Mouse (Mus musculus) c-Kit-positive CD71-positive TER-119-positive erythroid progenitor cells, embryonic 14.5 days (primary cell): ENCODE measurements around the gene Vangl1.

Experiments used
- DNase-seq: peaks from one replicate; pipeline ENCODE4 v3.0.0-alpha.2; 2013; ENCODE audit warnings: low spot score

Vangl1 gene

GRCm38 (mm10) chr3:102141451-102141850, 63.0 kb downstream of the Vangl1 start:
- DNase-seq: no peak

GRCm38 (mm10) chr3:102140606-102141005, 63.9 kb downstream of the Vangl1 start:
- DNase-seq: no peak

DNA sequence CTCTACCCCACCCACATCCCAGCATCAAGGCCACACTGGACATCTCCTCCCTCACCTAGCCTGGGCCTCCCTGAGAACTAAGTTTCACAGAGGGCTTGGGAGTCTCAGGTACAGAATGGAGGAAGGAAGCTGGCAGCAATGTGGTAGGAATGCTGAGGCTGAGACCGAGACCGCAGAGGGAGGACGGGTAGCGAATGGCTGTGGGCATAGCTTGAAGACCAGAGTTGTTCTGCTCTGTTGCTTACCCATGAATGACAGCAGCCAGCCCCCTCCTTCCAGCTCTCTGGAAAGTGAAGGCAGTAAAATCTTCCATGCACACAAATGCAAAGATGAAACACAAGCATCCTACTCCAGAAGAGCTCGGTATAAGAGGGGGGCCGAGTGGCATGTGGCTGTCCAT, 65.6 kb downstream of the Vangl1 start:
- no peak for DNase-seq

DNA sequence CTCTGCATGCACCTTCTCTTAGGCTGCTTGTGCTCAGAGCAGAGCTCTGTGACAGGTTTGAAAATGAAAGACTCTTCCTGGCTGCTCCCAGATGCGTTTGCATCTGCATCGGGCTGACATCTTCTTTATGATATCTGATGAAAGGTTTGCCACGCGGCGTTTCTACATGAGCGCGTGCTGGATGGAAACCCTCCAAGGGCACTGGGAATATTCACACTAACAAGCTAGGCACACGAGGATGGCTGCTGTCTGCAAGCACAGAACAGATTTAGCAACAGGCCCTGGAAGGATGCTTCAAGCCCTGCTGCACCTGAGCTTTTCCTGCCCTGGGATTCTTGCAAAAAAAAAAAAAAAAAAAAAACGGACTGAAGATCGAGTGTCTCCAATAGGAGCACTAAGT, 67.3 kb downstream of the Vangl1 start:
- DNase-seq: no peak

DNA sequence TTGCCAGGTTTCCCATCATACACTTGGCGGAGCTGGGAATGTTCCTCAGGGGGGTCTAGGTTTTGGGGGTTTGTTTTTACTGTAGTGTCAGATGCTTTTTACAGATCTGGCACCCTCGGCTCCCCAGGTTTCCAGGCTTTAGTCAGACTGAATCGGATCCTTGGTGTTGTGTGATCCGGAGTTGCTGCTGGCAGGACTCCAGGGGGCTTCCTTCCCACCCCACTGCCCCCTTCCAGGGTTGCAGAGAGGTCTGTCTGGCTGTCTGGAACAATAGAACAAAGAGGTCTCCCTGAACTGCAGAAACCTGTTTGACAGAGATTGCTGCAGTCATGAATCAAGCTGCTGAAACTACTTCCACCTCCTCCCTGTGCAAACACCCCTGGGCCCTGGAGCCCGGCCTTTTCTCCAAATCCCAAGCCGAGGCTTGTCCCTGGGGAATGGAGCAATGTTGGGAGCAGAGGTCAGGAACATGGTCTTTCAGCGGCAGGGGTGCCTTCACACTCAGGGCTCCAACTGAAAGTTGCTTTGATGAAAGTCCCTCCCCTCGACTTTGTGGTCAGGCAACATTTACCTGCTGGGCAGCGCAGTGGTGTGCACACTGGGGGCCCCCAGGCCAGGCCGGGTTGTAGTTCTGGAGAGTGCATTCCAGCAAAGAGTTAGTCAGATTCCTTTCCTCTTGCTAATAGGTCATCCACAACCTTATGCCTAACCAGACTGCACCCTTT, 68.9 kb downstream of the Vangl1 start:
- DNase-seq: no peak

DNA sequence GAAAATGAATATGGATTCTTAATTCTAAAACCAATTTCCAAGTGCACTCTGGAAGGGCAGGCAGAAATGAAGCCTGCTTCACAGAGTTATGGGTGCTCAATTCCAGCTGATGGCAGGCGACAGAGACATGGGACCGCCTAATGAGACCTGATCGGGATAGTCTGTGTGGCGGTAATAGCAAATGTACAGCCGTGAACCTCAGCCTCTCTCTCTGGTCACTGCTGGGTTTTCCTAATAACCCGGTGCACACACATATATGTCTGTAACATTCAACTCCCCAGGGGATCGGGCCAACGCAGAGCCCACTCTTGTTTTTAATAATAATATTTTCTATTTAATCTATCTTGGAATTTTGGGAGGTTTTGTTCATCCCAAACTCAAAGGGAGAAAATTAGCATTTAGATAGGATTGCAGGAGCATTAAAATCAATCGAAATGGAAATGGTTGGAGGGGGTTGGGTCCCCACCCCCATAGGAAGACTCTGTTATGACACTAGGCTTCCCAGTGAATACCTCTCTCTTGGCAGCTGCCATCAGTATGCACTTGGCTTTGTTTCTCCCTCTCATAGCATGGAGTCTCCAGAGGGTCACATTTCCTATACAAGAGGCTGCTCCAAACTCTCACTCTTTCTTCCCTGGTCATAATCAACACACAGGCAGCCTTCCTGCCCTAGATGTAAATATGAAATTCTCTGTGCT, 72.7 kb downstream of the Vangl1 start:
- no peak for DNase-seq

DNA sequence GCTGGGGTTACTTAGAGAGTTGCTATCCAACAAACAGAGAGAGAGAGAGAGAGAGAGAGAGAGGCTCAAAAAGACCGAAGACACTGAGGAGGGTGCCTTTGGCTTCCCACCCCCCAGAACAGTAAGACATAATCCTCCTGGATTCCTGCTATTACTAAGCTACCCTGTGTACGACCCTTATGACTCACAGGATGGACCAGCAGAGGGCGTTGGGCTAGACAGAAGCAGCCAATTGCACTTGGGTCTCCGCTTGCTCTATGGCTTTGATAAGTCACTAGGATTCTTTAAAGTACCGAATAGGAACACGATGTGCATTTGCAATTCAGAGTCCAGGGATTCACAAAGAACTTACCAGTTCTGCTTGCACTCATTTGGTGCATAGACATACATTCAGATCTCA, 74.0 kb downstream of the Vangl1 start:
- DNase-seq: no peak

GRCm38 (mm10) chr3:102128242-102128641, 76.3 kb downstream of the Vangl1 start:
- no peak for DNase-seq

DNA sequence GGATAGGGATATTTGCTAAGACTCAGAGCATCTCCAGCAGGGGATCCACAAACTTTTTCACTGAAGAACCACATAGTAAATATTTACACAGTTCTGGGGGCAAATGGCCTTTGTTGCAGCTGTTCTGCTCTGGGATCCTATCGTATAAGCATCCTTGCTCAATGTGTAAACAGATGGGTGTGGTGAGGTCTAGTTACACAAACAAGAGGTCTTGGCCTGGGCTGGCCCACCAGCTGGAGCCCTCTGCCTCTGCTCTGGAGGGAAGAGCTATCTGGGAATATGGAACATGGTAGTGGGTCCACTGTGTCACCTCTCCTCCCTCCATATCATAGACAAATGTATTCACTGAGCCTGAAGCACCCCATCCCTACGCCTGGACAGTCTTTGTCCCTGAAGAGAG, 77.4 kb downstream of the Vangl1 start:
- DNase-seq: no peak

GRCm38 (mm10) chr3:102125546-102125945, 78.9 kb downstream of the Vangl1 start:
- DNase-seq: no peak

DNA sequence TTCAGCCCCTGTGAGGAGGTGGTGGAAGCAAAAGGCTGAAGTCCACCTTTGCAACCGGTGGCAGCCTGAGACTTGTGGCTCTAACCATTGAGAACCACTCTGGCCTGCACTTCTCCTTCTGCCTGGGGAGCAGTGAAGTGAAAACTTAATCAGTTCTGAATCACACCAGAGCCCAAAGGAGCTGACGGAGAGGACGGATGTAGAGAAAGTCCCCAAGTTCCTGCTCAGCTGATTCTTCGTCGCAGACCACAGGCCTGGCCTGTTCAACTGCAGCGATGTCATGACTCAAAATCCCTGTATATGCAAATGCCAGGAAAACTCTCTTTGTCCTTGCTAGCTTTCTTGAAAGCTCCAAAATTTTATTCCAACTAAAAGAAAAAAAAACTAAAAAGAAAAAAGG, 80.8 kb downstream of the Vangl1 start:
- DNase-seq: no peak

DNA sequence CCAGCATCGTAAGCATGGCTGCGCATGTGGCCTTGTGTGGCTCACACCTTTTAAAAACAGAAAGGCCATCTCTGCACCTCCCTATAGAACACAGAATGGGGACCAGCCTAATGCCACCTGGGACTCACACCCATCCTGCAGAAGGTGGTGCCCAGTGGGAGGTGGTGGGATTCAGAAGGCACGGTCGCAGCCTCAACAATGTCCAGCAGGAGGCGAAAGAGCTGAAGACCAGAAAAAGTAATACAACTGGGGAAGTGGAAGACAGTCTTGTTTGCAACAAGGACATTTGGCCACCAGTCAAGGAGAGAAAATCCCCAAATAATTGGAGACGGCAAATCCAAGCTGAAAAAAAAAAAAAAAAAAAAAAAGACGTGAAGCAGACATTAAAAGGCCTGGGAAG, 82.4 kb downstream of the Vangl1 start:
- DNase-seq: no peak

GRCm38 (mm10) chr3:102120947-102121346, 83.5 kb downstream of the Vangl1 start:
- DNase-seq: no peak

GRCm38 (mm10) chr3:102111979-102112599, 92.4 kb downstream of the Vangl1 start:
- DNase-seq: no peak

DNA sequence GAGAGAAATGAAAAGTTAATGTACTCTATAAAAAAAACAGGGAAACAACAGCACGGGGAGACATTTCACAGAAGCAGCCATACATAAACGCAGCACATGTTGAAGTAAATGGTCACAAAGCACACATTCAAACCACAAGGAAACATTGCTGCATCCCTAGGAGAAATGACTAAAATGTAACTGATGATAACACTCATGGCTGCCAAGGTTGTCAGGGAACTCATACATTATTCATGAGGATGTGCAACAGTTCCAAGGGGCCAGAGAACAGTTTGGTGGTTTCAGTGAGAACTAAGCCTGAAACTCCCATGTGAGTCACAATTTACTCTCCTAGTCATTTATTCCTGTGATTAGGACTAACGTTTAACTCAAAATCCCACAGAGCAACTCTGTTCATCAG, 96.3 kb downstream of the Vangl1 start:
- DNase-seq: no peak

GRCm38 (mm10) chr3:102103811-102104565, 100.5 kb downstream of the Vangl1 start:
- DNase-seq: no peak
